Mouse (Mus musculus): ENCODE data around the gene Socs1.

DNA sequence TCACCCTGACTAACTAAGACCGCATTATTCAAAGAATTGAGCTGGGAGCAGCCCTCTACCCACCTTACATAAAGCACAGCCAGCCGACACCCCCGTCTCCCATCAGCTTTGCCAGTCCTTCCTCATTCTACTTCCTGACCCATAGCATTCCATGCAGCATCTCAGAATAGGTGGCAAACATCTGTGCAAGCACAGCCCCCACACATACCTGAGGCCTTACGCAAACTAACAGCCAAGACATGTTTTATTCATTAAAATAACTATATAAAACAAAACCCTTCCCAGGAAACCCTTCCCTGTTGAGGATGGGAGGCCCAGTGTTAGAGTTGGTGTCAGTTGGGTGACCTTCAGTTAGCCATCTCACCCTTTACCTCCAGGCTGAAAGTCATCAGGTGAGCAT lies 40.5 kb upstream of the Socs1 start:
- no peak for TF ChIP-seq GATA1 (IDR thresholded peaks at IDR 0.05; ENCODE audit: borderline replicate concordance, low read length)
- TF ChIP-seq CTCF (IDR thresholded peaks at IDR 0.05; ENCODE audit: low read depth, low read length) = no peak
- no peak for TF ChIP-seq TAL1 (conservative IDR thresholded peaks at IDR 0.05; ENCODE audit: low read depth, low read length)
- no peak for TF ChIP-seq POLR2AphosphoS5 (IDR thresholded peaks at IDR 0.05; ENCODE audit: insufficient replicate concordance, low read depth, low read length)

Data from G1E (cell line).